Mouse (Mus musculus) cerebellum, adult 2 months (tissue): ENCODE data around the gene Nle1.

Source experiments
- CTCF ChIP-seq: fragments of 200-500 bp; IDR thresholded peaks from 2 replicates; pipeline ENCODE4 v1.5.1; 2011; ENCODE audit warnings: low read depth, mild to moderate bottlenecking, control low read depth, low read length, moderate library complexity, borderline replicate concordance; ENCODE audit not compliant: insufficient read depth
- POLR2A ChIP-seq: fragments of 200-500 bp; IDR thresholded peaks from 2 replicates; pipeline ENCODE4 v1.6.1; 2011; ENCODE audit warnings: low read length, control low read depth, borderline replicate concordance; ENCODE audit not compliant: insufficient read depth

DNA sequence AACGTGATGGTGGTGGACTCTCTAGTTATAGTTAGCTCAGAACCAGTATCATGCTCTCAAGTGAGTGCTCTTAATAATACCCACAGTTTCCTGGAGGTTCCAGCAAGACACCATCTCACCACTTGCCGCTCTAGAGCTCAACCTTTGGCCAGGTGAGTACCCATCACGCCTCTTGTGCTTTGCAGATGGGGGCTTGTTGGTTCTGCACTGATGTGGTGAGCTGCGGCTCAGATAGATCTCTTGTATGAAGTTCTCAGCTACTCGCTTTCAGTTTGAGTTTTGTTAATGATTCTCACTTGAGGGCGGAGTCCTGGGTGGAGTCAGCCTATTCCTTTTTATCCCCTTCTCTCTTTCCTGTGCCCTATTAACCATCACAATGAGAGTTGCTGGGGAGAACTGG, 46.4 kb upstream of the Nle1 start:
- TF ChIP-seq CTCF: no peak
- no peak for TF ChIP-seq POLR2A
